Comparison of ENCODE assay signal across 25 mouse cellular contexts in genomic region chr10:70250354-70250753, GRCm38 (mm10). TPM values are rescaled to one million over a fixed set of nuclear protein-coding genes. Genes with fewer than 3 reads are reported as not detected.
"Had no signal": no experiment of that assay in that cellular context is flagged by ENCODE, and none has a peak within 500 bp of the region (broad histone marks: within the 10 kb centered on the region; RNA-seq: fewer than 3 reads in every experiment).

No protein-coding gene starts in this region.

- DNase-seq: cerebellum, adult 2 months; cerebellum, adult 8-10 months; cerebellum, adult 9-10 months; cerebellum, adult 9-11 months; cerebellum, postnatal 10 days; cerebellum, postnatal 14 days; cerebellum, postnatal 25 days; cerebellum, postnatal 36 days; embryo, embryonic 11 days; forebrain, postnatal 0 days; gastrocnemius, postnatal 10 days had no signal

- H3K9me3 ChIP-seq: embryonic facial prominence, embryonic 10.5 days; embryonic facial prominence, embryonic 12.5 days; embryonic facial prominence, embryonic 13.5 days; embryonic facial prominence, embryonic 15.5 days; forebrain, embryonic 10.5 days; forebrain, embryonic 12.5 days; forebrain, embryonic 13.5 days; forebrain, embryonic 15.5 days had no signal

- H3K9ac ChIP-seq: embryonic facial prominence, embryonic 12.5 days; embryonic facial prominence, embryonic 13.5 days; embryonic facial prominence, embryonic 15.5 days; forebrain, embryonic 12.5 days; forebrain, embryonic 13.5 days; forebrain, embryonic 15.5 days; forebrain, postnatal 0 days had no signal

- ATAC-seq: forebrain, embryonic 13.5 days; forebrain, embryonic 14.5 days; forebrain, embryonic 15.5 days; forebrain, embryonic 16.5 days; forebrain, postnatal 0 days had no signal

- H3K4me2 ChIP-seq: embryonic facial prominence, embryonic 12.5 days; embryonic facial prominence, embryonic 13.5 days; embryonic facial prominence, embryonic 15.5 days; forebrain, embryonic 12.5 days; forebrain, embryonic 13.5 days; forebrain, embryonic 15.5 days had no signal

- H3K4me3 ChIP-seq: embryonic facial prominence, embryonic 10.5 days; embryonic facial prominence, embryonic 12.5 days; embryonic facial prominence, embryonic 13.5 days; embryonic facial prominence, embryonic 15.5 days; erythroblast, embryonic 14.5 days; forebrain, embryonic 10.5 days; forebrain, embryonic 12.5 days; forebrain, embryonic 13.5 days; forebrain, embryonic 15.5 days; heart, adult 2 months had no signal

- H3K27ac ChIP-seq: embryonic facial prominence, embryonic 10.5 days; embryonic facial prominence, embryonic 12.5 days; embryonic facial prominence, embryonic 13.5 days; embryonic facial prominence, embryonic 15.5 days; forebrain, embryonic 10.5 days; forebrain, embryonic 12.5 days; forebrain, embryonic 13.5 days; forebrain, embryonic 15.5 days had no signal

- H3K36me3 ChIP-seq: embryonic facial prominence, embryonic 10.5 days; embryonic facial prominence, embryonic 12.5 days; embryonic facial prominence, embryonic 13.5 days; embryonic facial prominence, embryonic 15.5 days; forebrain, embryonic 10.5 days; forebrain, embryonic 12.5 days; forebrain, embryonic 15.5 days had no signal

RNA-seq across cellular contexts. Expression of gene Slc16a9, which starts 5.5 kb away (rescaled TPM):
- polyA plus RNA-seq: erythroblast, embryonic 14.5 days had no signal

RNA-seq across cellular contexts. Expression of gene Mrln, which starts 45.9 kb away (rescaled TPM):
- total RNA-seq: common myeloid progenitor, adult 5-6 weeks; granulocyte monocyte progenitor cell, adult 5-6 weeks had no signal
- polyA plus RNA-seq: erythroblast, embryonic 14.5 days; forebrain, embryonic 13.5 days; forebrain, embryonic 14.5 days; forebrain, embryonic 16.5 days had no signal
